Mouse (Mus musculus): Measurements from ENCODE around the gene Stam.
"Not testable (repeated sequence)": the region's sequence is repeated elsewhere in the genome, so short reads cannot be mapped to it uniquely, and the experiment has no call there.

The Stam gene

DNA sequence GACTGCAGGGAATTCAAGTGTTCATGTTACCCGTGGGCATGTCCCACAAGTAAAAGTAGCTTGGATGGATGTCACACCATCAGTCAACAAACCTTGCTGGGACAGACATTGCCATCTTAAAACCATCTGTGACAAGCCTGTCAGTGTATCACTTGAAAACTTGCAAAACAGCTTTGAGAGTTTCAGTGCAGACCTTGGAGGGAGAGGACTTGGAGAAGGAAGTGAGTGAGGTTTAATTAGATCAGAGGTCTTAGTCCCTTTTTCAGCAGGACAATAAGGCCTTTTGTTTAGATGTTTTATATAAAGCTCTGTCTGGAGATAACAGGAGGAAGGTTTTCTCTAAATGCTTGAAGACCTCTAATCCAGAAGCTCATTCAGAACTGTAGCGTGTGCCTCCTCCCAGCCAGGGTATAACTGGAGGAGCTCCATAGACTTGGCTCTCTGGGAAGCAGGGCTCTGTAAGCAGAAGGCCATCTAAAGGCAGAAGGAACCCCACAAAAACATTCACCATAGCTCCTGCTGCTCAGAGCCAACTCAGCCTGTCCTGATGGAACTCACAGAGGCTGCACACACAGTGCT, 124.5 kb downstream of the Stam start:
- DNase-seq, result not testable (repeated sequence)

Measured in lung, adult 18-20 months (tissue).